Mouse (Mus musculus): ENCODE measurements at regions not wholly inside any gene's neighbourhood (a gene's known extent, or its start where the extent isn't known, plus 50 kb on each side); places are given as distances from the start of the nearest gene placed in this dataset.
A peak's percentile ranks its signal among the peaks of the same experiment; 100 is the strongest.

DNA sequence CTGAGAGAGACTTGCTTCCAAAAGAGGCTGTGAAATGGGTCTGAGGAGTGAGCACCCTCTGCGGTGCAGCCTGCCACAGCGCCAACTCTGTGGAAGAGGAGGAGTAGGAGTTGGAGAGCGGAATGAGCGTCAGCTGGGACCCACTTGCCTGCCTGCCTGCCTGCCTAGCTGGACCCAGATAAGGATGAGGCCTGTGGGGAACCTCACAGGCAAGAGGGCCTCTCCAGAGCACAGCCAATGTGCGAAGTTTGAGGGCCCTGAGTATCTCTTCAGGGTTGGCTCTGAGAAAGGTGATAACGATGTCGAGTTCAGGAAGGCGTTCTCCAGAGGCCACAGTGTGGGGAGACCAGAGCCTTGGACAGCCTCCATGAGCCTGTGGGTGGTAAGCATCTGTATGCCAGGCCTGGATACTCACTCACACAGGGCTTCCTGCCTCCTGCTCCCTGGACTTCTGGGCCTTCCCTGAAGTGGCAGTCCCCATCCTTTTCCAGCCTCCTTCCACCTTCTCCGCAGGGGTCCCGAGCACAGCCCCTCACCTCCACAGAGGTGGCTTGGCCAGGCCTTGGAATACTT, 326.9 kb upstream of the Dio3 start:
- DNase-seq (ENCODE audit: extremely low spot score, low spot score) = no peak

DNA sequence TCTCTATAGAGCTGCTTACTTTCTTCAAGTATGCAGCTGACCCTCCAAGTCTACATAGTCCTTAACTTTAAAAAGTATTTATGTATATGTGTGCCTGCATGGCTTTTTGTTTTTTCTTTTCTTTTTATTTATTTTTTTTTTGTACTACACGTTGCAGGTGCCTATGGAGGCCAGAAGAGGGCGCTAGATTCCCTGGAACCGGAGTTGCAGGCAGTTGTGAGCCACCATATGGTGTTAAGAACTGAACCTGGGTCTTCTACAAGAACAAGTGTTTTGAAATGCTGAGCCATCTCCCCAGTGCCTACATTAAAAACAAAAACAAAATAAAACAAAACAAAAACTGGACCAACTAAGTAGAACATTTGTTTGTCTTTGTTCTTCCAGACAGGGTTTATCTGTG, 325.9 kb upstream of the Dio3 start:
- no peak for DNase-seq (ENCODE audit: extremely low spot score, low spot score)

DNA sequence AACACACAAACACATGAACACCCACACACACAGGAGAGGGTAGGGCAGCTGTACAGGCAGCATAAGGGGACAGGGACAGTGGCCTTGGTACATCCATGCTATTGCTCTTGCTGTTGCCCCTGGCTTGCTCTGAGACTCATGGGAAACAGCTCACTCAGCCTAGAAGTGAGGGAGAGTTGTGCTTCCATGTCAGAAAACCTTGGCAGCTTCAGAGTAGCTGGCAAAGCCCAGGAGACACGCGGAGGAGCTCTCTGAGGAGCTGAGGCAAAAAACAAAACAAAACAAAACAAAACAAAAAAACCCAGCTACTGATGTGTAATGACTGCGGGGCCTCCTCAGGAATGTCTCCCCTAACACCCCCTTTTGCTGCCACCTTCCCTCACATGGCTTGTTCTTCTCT, 321.6 kb upstream of the Dio3 start:
- no peak for DNase-seq (ENCODE audit: extremely low spot score, low spot score)

DNA sequence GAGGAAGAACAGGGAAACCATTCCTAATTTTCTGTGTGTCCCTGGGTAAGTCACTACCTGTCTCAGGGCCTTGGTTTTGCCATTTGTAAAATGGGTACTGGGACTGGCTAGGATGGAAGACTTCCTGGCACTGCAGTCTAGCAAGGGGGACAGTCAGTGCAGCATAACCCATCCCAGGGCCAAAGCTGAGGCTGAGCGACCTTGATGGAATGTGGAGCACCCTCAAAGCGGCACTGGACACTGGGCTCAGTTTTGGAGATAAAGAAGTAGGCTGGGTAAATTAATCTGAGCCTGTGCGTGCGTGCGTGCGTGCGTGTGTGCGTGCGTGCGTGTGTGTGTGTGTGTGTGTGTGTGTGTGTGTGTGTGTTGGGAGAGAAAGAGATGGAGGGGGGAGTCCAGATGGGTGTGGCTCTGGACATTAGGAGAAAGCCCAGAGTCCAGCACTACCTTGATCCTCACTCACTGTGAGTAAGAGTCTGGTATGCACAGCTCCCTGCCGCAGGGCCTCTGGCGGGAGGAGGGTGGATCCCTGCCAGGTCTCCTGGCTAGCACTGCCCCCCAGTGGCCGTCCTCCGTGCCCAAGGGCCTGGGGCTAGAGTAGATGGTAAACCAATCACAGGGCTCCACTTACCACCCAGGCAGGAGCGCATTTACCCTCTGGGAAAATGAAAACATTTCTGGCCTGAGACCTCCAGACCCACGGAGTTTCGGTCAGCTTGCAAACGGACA, 320.3 kb upstream of the Dio3 start:
- peak; percentile 84 for DNase-seq (ENCODE audit: extremely low spot score, low spot score)

DNA sequence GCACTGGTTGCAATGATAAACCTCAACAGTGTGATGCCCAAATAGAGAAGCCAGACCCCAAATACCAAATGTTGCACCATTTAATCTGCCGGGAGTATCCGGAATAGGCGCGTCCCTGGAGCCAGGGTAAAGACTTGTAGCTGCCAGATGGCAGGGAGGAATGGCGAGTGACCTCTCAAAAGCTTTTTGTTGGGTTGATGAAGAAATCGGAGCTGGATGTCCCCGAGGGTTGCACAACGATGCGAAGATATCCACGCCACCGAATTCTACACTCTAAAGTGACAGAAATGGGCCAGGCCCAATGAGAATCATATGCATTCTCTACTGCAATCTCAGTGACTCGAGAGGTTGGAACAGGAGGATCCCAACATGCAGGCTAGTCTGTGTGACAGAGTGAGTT, 312.1 kb upstream of the Dio3 start:
- no peak for DNase-seq (ENCODE audit: extremely low spot score, low spot score)

DNA sequence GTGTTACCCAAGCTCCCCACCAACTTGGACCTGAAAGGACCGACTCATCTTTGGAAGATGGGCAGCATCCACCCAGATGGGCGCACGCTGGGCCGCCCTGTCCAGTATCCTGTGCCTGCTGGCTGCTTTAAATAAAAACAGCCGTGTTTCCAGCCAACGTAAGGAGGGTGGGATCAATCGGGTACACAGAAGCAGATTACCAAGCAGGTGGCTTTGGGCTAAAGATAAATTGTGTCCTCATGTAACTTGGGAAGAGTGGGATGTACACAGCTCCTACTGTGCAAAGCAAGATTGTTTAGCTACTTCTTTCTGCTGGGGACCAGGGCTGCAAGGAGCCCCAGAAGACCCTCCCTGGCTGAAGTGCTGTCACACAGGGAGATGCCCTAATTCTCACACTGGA, 310.6 kb upstream of the Dio3 start:
- no peak for DNase-seq (ENCODE audit: extremely low spot score, low spot score)

DNA sequence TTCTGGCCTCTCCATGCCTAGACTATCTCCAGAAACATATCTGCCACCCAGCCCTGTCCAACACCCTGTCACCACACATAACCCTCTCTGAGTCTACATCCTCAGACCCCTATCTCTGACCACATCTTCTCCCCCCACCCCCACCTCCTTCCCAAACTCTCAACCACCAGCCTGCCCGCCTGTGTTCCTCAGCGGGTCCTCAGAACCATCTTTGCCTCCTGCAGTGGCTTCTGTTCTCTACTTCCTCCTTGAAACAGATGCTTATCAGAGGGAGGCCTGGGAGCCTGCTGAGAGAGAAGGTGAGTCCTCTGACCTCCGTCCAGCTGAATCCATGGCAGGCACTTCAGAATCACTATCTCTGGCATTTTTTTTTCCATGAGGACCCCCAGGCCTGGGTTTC, 307.4 kb upstream of the Dio3 start:
- DNase-seq (ENCODE audit: extremely low spot score, low spot score) = no peak

DNA sequence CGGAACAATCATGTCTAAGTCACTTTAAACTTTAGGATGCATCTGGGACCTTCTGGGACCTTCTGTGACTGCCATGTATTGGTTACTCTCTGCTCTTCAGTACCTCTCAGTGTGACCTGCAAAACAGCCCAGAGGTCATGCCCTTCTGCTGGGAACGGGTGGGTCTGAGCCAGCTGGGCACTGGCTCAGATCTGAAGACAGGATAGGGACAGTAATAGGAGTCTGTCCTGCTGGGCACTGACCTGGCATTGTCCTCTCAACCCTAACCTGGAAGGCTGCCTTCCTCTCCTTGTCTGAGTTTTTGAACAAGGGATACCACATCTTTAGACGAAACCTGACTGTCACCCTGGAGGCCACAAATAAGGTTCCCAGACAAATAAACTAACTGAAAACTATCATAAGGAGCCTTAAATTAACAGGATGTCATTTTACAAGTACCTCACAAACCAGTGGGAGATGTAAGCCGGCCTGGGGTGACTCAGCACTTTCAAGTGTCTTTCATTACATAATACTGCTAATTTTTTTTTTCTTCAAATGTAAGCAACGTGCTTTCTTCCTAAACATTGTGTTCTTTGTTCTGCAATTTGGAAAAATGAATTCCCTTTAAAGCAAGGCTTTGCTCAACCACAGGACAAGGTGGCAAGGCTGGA, 306.4 kb upstream of the Dio3 start:
- no peak for DNase-seq (ENCODE audit: extremely low spot score, low spot score)

DNA sequence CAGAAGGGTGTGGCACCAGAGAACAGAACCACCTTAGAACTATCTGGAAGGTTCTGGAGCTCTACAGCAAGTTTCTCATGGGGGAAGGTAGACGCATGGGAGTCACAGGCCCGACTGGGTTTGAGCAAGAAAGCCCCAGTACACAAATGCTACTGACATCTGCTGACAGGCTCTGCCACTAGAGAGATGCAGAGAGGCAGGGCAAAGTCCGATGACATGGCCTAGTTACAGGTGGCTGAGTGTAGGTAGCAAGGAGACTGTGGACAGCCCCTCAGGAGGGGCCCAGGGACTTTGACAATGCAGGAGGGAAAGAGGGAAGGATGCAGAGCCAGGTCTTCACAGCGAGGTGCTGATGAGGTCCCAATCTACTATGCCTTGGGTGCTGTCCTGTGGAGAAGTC, 305.3 kb upstream of the Dio3 start:
- DNase-seq (ENCODE audit: extremely low spot score, low spot score) = no peak

DNA sequence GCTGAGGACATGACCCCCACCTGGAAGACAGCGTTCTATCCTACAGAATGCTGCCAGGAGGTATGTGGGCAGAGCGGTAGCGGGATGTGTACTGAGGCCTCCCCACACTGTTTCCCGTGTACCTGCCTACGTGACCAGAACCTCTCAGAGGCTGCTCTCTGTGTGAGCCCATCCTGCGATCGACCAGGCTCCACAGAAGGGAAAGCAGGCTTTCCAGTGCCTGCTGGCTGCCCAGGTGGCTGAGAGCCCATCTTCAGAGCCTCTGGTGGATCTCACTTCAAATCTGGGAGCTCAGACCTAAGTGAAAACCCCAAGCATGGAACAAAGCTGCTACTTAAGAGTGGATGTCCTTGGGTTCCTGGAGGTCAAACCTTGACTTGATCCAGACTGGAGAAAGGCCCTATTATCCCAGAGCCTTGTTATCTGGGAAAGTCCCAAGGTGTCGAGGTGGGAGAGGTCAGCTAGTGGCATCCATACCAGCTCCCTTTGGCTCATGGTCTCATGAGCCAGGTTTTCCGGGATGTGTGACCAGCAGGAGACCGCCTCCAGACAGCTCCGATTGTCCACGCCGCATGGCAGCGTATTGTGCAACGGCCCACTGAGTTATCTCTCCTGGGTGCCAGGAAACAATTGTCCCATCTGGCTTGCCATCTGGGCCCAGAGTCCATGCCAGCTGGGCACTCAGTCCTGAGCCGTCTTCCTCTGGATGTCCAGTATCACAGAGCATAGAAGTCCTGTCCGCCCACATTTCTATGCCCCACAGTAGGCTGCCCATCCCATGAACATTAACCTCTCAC, 303.5 kb upstream of the Dio3 start:
- no peak for DNase-seq (ENCODE audit: extremely low spot score, low spot score)

DNA sequence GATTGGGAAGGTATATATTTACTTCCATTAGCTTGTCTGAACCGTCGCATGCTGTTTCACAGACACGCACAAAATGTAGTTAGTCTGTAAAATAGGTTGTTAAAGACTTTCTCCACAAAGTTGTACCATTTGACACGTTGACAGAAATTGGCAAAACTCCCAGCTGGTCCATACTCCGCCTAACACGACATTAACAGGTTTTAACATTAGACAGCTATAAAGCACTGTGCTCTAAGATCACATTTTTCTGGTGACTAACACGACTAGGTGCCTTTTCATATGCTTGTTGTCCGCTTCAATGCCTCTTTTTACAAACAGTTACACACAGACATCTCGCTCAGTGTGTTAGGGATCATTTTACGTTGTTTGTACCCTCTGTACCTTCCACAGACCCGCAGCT, 294.2 kb upstream of the Dio3 start:
- no peak for DNase-seq (ENCODE audit: extremely low spot score, low spot score)

DNA sequence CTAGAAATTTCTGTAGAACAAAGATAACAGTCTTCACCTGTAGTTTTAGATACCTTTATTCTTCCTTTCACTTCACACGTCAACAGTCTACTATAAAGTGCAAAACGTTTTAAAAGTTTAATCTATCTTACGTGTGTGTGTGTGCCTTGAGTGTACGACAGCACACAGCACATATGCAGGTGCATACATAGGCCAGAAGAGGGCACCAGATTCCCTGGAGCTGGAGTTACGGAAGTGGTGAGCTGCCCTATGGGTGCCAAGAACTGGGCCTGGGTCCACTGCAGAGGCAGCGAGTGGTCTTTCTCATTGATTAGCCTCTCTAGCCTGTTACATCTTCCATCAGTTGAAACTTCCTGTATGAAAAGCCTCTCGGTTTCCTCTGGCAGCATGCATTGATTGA, 285.5 kb upstream of the Dio3 start:
- DNase-seq (ENCODE audit: extremely low spot score, low spot score) = no peak

DNA sequence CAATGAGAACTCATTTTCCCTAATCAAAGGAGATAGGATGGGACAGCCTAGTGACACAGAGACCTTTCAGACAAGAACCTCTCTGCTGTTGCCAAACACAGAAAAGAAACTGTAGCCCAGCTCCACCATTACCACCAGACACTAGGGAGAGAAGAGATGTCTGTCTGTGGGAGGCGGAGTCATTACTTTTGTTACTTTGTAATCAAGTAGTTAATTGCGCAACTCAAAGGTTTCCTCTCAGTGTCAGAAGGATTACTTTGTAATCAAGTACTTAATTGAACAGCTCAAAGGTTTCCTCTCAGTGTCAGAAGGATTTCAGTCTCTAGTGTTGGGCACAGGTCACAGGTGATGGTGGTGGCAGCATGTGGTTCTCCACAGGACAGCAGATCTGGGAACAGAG, 276.2 kb upstream of the Dio3 start:
- no peak for DNase-seq (ENCODE audit: extremely low spot score, low spot score)

DNA sequence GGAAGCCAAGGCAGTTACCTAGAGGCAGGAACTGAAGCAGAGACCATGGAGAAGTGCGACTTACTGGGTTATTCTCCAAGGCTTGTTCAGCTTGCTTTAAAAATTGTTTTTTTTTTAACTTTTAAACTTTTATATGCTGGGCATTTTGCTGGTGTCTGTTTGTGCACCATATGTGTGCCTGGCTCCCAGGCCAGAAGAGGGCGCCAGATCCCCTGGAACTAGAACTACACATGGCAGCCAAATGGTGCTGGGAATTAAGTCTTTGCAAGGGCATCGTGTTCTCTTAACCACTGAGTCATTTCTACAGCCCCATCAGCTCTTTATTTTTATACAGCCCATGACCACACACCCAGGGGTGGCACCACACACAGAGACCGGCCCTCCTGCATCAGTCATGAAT, 269.7 kb upstream of the Dio3 start:
- DNase-seq (ENCODE audit: extremely low spot score, low spot score) = no peak

DNA sequence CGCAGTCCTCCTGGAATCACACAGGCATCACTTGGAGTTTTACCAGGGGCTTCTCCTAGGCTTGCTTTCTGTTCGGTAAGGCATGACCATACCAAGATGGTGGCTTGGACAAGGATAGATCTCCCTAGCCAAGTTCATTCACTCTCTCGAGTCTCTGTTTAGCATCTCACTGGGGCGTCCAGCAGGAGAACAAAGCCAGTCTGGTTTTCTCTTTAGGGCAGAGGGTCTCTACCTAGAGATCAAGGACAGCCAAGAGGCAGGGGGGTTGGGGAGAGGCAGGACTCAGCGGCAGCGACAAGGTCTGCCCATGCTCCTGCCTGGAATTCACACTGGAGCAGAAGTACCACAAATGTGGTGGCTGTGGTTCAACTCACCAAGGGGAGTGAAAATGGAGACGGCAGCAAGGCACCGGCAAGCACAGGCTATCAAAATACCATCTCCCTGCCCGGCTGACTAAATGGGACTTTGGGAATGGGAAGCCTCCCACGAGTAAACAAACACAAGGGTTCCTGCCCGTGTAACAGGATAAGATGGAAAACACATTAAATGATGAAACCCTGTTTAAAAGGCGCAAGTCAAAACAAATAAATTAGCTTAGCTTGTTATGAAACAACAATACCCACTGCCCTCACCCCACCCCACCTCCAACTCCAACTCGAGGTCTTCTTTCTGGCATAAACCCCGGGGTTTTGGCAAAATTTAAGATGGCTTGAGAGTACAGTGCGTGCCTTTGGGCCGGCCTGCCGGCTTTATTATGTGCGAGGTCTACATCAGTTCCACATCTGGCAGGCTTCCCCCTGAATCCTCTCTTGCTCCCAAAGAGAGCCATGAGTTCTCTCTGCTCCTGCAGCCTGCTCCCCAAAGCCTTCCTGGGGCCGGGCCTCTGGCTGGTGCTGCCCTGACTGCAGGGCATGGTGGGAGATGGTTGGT, 258.1 kb upstream of the Dio3 start:
- no peak for DNase-seq (ENCODE audit: extremely low spot score, low spot score)

DNA sequence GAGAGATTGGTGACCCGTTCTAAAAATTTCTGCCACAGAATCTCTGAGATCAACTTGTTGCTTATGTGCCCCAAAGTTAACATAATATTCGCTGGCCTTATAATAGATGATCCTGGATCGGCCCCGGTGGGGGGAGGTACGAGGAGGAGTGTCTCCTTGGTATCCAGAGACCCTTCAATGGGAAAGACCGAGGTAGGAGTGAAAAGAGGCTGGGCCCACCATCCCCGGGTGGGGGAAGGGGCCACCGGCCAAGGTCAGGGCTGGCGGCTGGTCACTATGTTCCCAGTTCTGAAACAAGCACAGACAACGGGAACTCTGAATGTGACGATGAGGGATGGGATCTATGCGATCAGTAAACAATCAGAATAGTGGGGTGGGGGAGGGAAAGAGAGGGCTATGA, 257.2 kb upstream of the Dio3 start:
- no peak for DNase-seq (ENCODE audit: extremely low spot score, low spot score)

DNA sequence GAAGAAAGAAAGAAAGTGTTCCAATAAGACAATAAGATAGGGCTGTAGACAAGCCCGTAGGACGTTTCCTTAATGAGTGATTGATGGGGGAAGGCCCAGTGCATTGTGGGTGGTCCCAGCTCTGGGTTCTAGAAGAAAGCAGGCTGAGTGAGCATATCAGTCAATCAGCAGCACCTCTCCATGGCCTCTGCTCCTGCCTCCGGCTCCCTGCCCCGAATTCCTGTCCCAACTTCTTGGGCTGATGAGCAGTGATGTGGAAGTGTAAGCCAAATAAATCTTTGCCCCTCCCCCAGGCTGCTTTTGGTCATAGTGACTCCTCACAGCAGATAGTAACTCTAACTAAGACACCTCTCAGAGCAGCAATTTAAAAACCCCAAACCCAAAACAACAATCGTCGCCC, 256.2 kb upstream of the Dio3 start:
- DNase-seq (ENCODE audit: extremely low spot score, low spot score) = no peak

DNA sequence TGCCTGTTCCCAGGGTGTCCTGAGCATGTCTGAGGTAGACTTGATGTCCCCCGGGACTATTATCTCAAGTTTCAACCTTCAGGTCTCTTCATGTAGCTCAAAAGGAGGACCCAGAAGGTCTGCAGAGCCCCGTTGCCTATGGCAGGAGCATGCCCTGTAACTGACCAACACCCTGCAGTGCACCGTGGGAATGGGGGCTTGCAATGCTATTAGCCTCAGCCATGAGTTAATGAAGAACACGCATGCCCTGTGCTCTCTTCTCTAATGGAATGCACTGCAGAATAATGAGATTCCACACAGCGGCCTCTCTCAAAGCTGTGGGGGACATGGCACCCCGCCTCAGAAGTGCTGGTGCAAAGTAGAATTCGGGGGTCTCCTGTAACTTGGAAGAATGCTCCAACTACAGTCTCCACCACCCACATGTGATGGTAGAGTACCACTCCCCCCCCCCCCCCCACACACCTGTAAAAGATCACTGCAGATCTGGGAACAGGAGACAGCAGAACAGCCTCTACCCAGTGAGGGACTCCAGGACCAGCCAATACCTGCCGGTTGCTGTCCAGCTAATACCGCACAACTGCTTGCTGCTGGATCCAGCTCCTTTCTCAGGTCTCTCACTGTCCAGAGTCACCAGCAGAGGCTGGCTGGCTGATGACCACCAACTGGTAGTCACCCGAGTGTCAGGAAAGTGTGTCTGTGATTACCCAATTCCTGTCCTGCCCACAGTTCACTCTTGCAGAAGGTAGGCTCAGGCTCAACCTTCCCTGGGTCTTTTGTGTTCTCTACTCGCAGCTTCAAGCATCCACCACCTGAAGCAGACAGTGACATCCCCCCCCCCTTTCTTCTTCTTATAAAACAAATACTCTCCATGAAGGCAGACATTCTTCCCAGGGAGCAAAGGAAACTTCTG, 255.4 kb upstream of the Dio3 start:
- DNase-seq (ENCODE audit: extremely low spot score, low spot score) = no peak

DNA sequence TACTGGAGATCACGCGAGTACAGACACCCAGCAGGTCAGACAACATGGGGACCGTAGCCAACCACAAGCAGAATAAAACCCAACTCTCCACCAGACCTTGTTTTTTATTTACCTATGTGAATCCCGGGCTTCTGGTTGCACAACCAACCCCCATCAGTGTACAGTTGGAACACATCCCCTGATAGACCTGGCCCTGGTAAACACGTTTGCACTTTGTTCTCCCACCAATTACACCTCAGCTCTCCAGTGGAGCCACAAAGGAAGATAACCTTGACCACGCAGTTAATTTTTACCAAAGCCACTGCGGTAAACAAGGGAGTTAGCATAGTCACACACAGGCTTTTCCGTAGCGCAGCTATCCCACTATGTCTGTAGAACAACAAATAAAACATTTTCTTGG, 254.6 kb upstream of the Dio3 start:
- DNase-seq (ENCODE audit: extremely low spot score, low spot score) = no peak

DNA sequence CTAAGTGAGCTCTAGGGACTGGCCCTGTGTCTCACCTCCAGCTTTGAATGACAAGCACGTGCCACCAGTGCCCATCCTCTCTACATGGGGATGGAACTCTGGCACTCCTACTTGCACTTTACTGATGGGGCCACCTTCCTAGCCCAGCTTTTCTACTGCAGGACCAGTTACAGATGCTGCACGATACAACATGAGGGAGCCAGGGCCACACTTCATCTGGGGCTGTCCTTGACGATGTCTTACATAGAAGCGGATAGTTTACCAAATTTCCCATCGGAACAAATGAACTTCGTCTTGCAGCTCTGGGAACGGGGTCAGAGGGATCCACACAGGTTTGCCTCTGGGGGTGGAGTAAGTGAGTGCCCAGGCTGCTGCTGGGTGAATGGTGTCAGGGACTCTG, 253.7 kb upstream of the Dio3 start:
- DNase-seq (ENCODE audit: extremely low spot score, low spot score) = no peak
